Mouse (Mus musculus): ENCODE data around the gene Cdkal1.

DNA sequence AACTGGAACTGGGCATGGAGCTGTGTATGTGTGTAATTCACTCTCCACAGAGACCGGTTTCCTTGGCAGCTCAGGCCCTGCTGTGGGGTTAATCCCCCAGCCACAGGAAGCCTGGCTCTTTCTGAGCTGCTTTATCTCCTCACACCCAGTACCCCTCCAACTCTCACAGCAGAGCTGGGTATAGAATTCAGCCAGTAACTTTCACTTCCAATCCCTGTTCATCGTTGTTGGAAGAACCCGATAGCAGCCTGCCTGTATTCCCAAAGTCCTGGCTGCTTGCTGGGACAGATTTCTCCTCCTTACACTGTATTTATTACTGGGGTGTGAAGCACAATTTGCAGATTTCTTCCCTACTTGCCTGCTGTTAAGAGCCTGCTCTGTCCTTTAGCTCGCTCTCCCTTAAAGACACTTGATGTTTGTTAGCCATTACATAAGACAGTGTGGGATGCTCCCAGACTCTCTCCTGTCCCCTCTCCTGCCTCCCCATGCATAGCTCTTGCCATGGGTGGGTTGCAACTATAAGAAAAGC lies 581.7 kb downstream of the Cdkal1 start:
- TF ChIP-seq GATA1 (IDR thresholded peaks at IDR 0.05; ENCODE audit: borderline replicate concordance, low read length) (no peak), FLI1 (IDR thresholded peaks at IDR 0.05; ENCODE audit: low read length) (no peak)

Data from megakaryocyte, embryonic 14.5 days (primary cell).